Mouse (Mus musculus) bone marrow macrophage, adult 2 months (primary cell): ENCODE results near the gene Vwa8.

ENCODE experiments used
- CTCF ChIP-seq: IDR thresholded peaks from 2 replicates; pipeline ENCODE4 v1.5.1; 2012; ENCODE audit warnings: low read depth, mild to moderate bottlenecking, low read length, moderate library complexity
- POLR2A ChIP-seq: IDR thresholded peaks from 2 replicates; pipeline ENCODE4 v1.6.1; 2012; ENCODE audit warnings: mild to moderate bottlenecking, low read depth, low read length, borderline replicate concordance

- no peak for TF ChIP-seq CTCF
- no peak for TF ChIP-seq POLR2A
Observed at GRCm38 (mm10) chr14:79151711-79152110, 302.9 kb downstream of the Vwa8 start.
